Mouse (Mus musculus) midbrain, embryonic 12.5 days (tissue): ENCODE results near the gene Arhgap27. TPM values are rescaled to one million over a fixed set of nuclear protein-coding genes. Genes with fewer than 3 reads are reported as not detected.

Experiments used
- ATAC-seq: fragments of 200-750 bp; cut with Nextera tagmentation; 2 replicates; pipeline ENCODE4 v1.8.0; 2017; ENCODE audit warnings: low read depth, moderate TSS enrichment, moderate library complexity; ENCODE audit not compliant: low FRiP score
- H3K27ac ChIP-seq: fragments of 300-500 bp; sonication (generic); replicated peaks from 2 replicates; pipeline ENCODE4 v1.5.1; 2016; ENCODE audit warnings: mild to moderate bottlenecking
- H3K27me3 ChIP-seq: fragments of 300-500 bp; sonication (generic); 2 replicates; pipeline ENCODE4 v1.6.1; 2016; ENCODE audit warnings: mild to moderate bottlenecking
- H3K36me3 ChIP-seq: fragments of 300-500 bp; sonication (generic); 2 replicates; pipeline ENCODE4 v1.6.1; 2016
- H3K4me1 ChIP-seq: fragments of 300-500 bp; sonication (generic); 2 replicates; pipeline ENCODE4 v1.6.1; 2016
- H3K4me2 ChIP-seq: fragments of 300-500 bp; sonication (generic); replicated peaks from 2 replicates; pipeline ENCODE4 v1.6.1; 2016; ENCODE audit warnings: mild to moderate bottlenecking, moderate library complexity
- H3K4me3 ChIP-seq: fragments of 300-500 bp; sonication (generic); 2 replicates; pipeline ENCODE4 v1.5.1; 2016; ENCODE audit warnings: mild to moderate bottlenecking
- H3K9ac ChIP-seq: fragments of 300-500 bp; sonication (generic); replicated peaks from 2 replicates; pipeline ENCODE4 v1.6.1; 2016; ENCODE audit warnings: mild to moderate bottlenecking, moderate library complexity
- H3K9me3 ChIP-seq: fragments of 300-500 bp; sonication (generic); 2 replicates; pipeline ENCODE4 v1.6.1; 2016; ENCODE audit warnings: mild to moderate bottlenecking
- WGBS: fragments of 180-500 bp; shearing (Covaris S2); methylation state at CpG from one replicate; pipeline ENCODE4 v1.1.7; 2016; 5-methylcytosine and 5-hydroxymethylcytosine counted together
- polyA plus RNA-seq: library from polyadenylated mRNA; unstranded; fragments of >200 nt; fragmentation: Nextera tagmentation; extraction: Ambion mirVana; gene quantifications from 2 replicates; pipeline ENCODE4 v1.2.1, GENCODE M21; 2016

Arhgap27 gene
- polyA plus RNA-seq, 1 experiment from 2014 or later: 4.3 TPM

- no peak for ATAC-seq
- WGBS: 54% methylated on average over 6 of the region's 6 CpGs
- Histone ChIP-seq H3K27ac (no peak overlapping the region), H3K4me3 (no peak overlapping the region), H3K9me3 (no peaks in the 10 kb centered on the region), H3K9ac (no peak overlapping the region), H3K27me3 (no peaks in the 10 kb centered on the region; the same call in 1 of the 2 replicates), H3K36me3 (no peaks in the 10 kb centered on the region), H3K4me1 (no peaks in the 10 kb centered on the region), H3K4me2 (no peak overlapping the region)
Measured at GRCm38 (mm10) chr11:103285951-103286350, 77.5 kb downstream of the Arhgap27 start.

- Histone ChIP-seq H3K4me3 (no peak overlapping the region), H3K9me3 (no peaks in the 10 kb centered on the region), H3K27ac (no peak overlapping the region), H3K4me2 (no peak overlapping the region), H3K9ac (no peak overlapping the region), H3K4me1 (no peaks in the 10 kb centered on the region), H3K36me3 (no peaks in the 10 kb centered on the region), H3K27me3 (no peaks in the 10 kb centered on the region; the same call in 1 of the 2 replicates)
- 83% methylated on average over 10 of the region's 10 CpGs for WGBS
- no peak for ATAC-seq
Measured at GRCm38 (mm10) chr11:103285276-103285675, 78.2 kb downstream of the Arhgap27 start.

GRCm38 (mm10) chr11:103281784-103282183, 81.7 kb downstream of the Arhgap27 start:
- Histone ChIP-seq H3K27me3 (no peaks in the 10 kb centered on the region; the same call in 1 of the 2 replicates), H3K9ac (no peak overlapping the region), H3K36me3 (no peaks in the 10 kb centered on the region), H3K4me3 (no peak overlapping the region), H3K4me2 (no peak overlapping the region), H3K4me1 (no peaks in the 10 kb centered on the region), H3K27ac (no peak overlapping the region), H3K9me3 (no peaks in the 10 kb centered on the region)
- no peak for ATAC-seq
- WGBS: 92% methylated on average over 7 of the region's 7 CpGs

Other genes starting within 250 kb of the Arhgap27 start
- 2.6 and 3.1 TPM in 2 replicates for gene Hexim1, start 247.5 kb downstream of the Arhgap27 start, polyA plus RNA-seq
- gene Hexim2, start 231.3 kb downstream of the Arhgap27 start, polyA plus RNA-seq: 9.7 and 10.5 TPM in 2 replicates
- gene Fmnl1, start 192.6 kb downstream of the Arhgap27 start, polyA plus RNA-seq: 1.3 and 1.8 TPM in 2 replicates
- gene 1700023F06Rik, start 155.1 kb downstream of the Arhgap27 start, polyA plus RNA-seq: not detected in 2 replicates
- gene Spata32, start 145.3 kb downstream of the Arhgap27 start, polyA plus RNA-seq: 0.21 TPM in 1 of 2 replicates, not detected in the other
- gene Map3k14, start 96.2 kb downstream of the Arhgap27 start, polyA plus RNA-seq: 6.0 and 7.8 TPM in 2 replicates
- gene Plekhm1, start 49.0 kb upstream of the Arhgap27 start, polyA plus RNA-seq: 12.1 and 12.7 TPM in 2 replicates
- not detected in 2 replicates for gene Lrrc37a, start 140.9 kb upstream of the Arhgap27 start, polyA plus RNA-seq